Mouse (Mus musculus) neural tube, embryonic 11.5 days (tissue): Measurements from ENCODE around the gene Lyve1. TPM values are rescaled to one million over a fixed set of nuclear protein-coding genes. Genes with fewer than 3 reads are reported as not detected.

Experiments
- ATAC-seq: fragments of 200-750 bp; cut with Nextera tagmentation; 2 replicates; pipeline ENCODE4 v1.8.0; 2017; ENCODE audit warnings: moderate number of reproducible peaks, mild to moderate bottlenecking, moderate TSS enrichment, moderate library complexity; ENCODE audit not compliant: insufficient read depth, low FRiP score, low TSS enrichment
- DNase-seq: peaks from one replicate; pipeline ENCODE4 v3.0.0-alpha.2; 2015; ENCODE audit warnings: low spot score
- H3K27ac ChIP-seq: fragments of 300-500 bp; sonication (generic); 2 replicates; pipeline ENCODE4 v1.5.1; 2014; ENCODE audit warnings: low read depth, mild to moderate bottlenecking, low read length
- H3K27me3 ChIP-seq: fragments of 300-500 bp; sonication (generic); 2 replicates; pipeline ENCODE4 v1.6.1; 2014; ENCODE audit warnings: mild to moderate bottlenecking, low read length, mixed read lengths; ENCODE audit not compliant: control insufficient read depth, insufficient read depth
- H3K36me3 ChIP-seq: fragments of 300-500 bp; sonication (generic); 2 replicates; pipeline ENCODE4 v1.6.1; 2014; ENCODE audit warnings: mild to moderate bottlenecking, low read length, moderate library complexity, mixed read lengths; ENCODE audit not compliant: control insufficient read depth, insufficient read depth
- H3K4me1 ChIP-seq: fragments of 300-500 bp; sonication (generic); 2 replicates; pipeline ENCODE4 v1.6.1; 2014; ENCODE audit warnings: low read length, mixed read lengths; ENCODE audit not compliant: control insufficient read depth, insufficient read depth
- H3K4me2 ChIP-seq: fragments of 300-500 bp; sonication (generic); 2 replicates; pipeline ENCODE4 v1.6.1; 2014; ENCODE audit warnings: low read depth, mild to moderate bottlenecking, moderate library complexity
- H3K4me3 ChIP-seq: fragments of 300-500 bp; sonication (generic); 2 replicates; pipeline ENCODE4 v1.5.1; 2014; ENCODE audit warnings: low read depth, low read length
- H3K9ac ChIP-seq: fragments of 300-500 bp; sonication (generic); 2 replicates; pipeline ENCODE4 v1.6.1; 2014; ENCODE audit warnings: mild to moderate bottlenecking, low read length
- H3K9me3 ChIP-seq: fragments of 300-500 bp; sonication (generic); 2 replicates; pipeline ENCODE4 v1.6.1; 2016; ENCODE audit warnings: low read length; ENCODE audit not compliant: control insufficient read depth
- WGBS: fragments of 180-500 bp; shearing (Covaris S2); extraction: QIAGEN DNeasy Blood & Tissue Kit; methylation state at CpG from one replicate; pipeline ENCODE4 v1.1.7; 2014; 5-methylcytosine and 5-hydroxymethylcytosine counted together
- microRNA-seq: library from miRNA; unstranded; fragments of <30 nt; microRNA quantifications from one replicate; pipeline ENCODE4, GENCODE M21; 2016
- polyA plus RNA-seq: library from polyadenylated mRNA; unstranded; fragments of >200 nt; fragmentation: Nextera tagmentation; extraction: Ambion mirVana; gene quantifications from 2 replicates; pipeline ENCODE4 v1.2.1, GENCODE M21; 2014

Gene Lyve1
- polyA plus RNA-seq, 1 experiment from 2014 or later: 1.6 TPM

- H3K36me3 ChIP-seq: no peaks in the 10 kb centered on the region
- no peak overlapping the region for H3K9ac ChIP-seq
- no peak overlapping the region for H3K27ac ChIP-seq
- no peak overlapping the region for H3K4me3 ChIP-seq
- DNase-seq: no peak
- no peaks in the 10 kb centered on the region for H3K4me1 ChIP-seq
- no peak for ATAC-seq
- no peaks in the 10 kb centered on the region for H3K27me3 ChIP-seq
- WGBS: 91% methylated on average over 18 of the region's 18 CpGs
- H3K4me2 ChIP-seq: no peak overlapping the region
- H3K9me3 ChIP-seq: no peaks in the 10 kb centered on the region
Measured at GRCm38 (mm10) chr7:110809585-110810557, 53.2 kb downstream of the Lyve1 start.

- no peaks in the 10 kb centered on the region for H3K36me3 ChIP-seq
- WGBS: 66% methylated on average over 3 of the region's 3 CpGs
- DNase-seq (no peak), ATAC-seq (no peak)
- no peak overlapping the region for H3K27ac ChIP-seq
- H3K9me3 ChIP-seq: no peaks in the 10 kb centered on the region
- H3K9ac ChIP-seq: no peak overlapping the region
- no peaks in the 10 kb centered on the region for H3K27me3 ChIP-seq
- H3K4me2 ChIP-seq: no peak overlapping the region
- no peaks in the 10 kb centered on the region for H3K4me1 ChIP-seq
- H3K4me3 ChIP-seq: no peak overlapping the region
Measured at GRCm38 (mm10) chr7:110808962-110809361, 54.1 kb downstream of the Lyve1 start.

- H3K4me3 ChIP-seq: no peak overlapping the region
- H3K9ac ChIP-seq: no peak overlapping the region
- H3K27ac ChIP-seq: no peak overlapping the region
- H3K4me2 ChIP-seq: no peak overlapping the region
- no peaks in the 10 kb centered on the region for H3K27me3 ChIP-seq
- ATAC-seq (no peak), DNase-seq (no peak)
- no peaks in the 10 kb centered on the region for H3K36me3 ChIP-seq
- 91% methylated on average over 13 of the region's 13 CpGs for WGBS
- H3K9me3 ChIP-seq: no peaks in the 10 kb centered on the region
- no peaks in the 10 kb centered on the region for H3K4me1 ChIP-seq
Measured at GRCm38 (mm10) chr7:110807460-110808030, 55.5 kb downstream of the Lyve1 start.

- Histone ChIP-seq H3K4me1 (no peaks in the 10 kb centered on the region), H3K9me3 (no peaks in the 10 kb centered on the region), H3K27me3 (no peaks in the 10 kb centered on the region), H3K9ac (no peak overlapping the region), H3K36me3 (no peaks in the 10 kb centered on the region), H3K4me3 (no peak overlapping the region), H3K27ac (no peak overlapping the region), H3K4me2 (no peak overlapping the region)
- ATAC-seq: no peak
- WGBS: 90% methylated on average over 3 of the region's 3 CpGs
- DNase-seq: no peak
Measured at GRCm38 (mm10) chr7:110804266-110804665, 58.8 kb downstream of the Lyve1 start.

- Histone ChIP-seq H3K4me3 (no peak overlapping the region), H3K4me1 (no peaks in the 10 kb centered on the region), H3K9ac (no peak overlapping the region), H3K9me3 (no peaks in the 10 kb centered on the region), H3K27ac (no peak overlapping the region), H3K36me3 (no peaks in the 10 kb centered on the region), H3K27me3 (no peaks in the 10 kb centered on the region), H3K4me2 (no peak overlapping the region)
- ATAC-seq (no peak), DNase-seq (no peak)
- 94% methylated on average over 10 of the region's 10 CpGs for WGBS
Measured at GRCm38 (mm10) chr7:110803131-110803530, 59.9 kb downstream of the Lyve1 start.

- Histone ChIP-seq H3K9ac (no peak overlapping the region), H3K27me3 (no peaks in the 10 kb centered on the region), H3K27ac (no peak overlapping the region), H3K9me3 (no peaks in the 10 kb centered on the region), H3K4me3 (no peak overlapping the region), H3K4me1 (no peaks in the 10 kb centered on the region), H3K4me2 (no peak overlapping the region), H3K36me3 (no peaks in the 10 kb centered on the region)
- 2% methylated on average over 4 of the region's 4 CpGs for WGBS
- DNase-seq: peak; percentile 71
- peak; percentile 62; the same call in 1 of the 2 replicates for ATAC-seq
Measured at GRCm38 (mm10) chr7:110801028-110801427, 62.0 kb downstream of the Lyve1 start.

Small RNAs within 50 kb of the gene (microRNA-seq; reads per million reads assigned to microRNA genes)
- gene Gm47282: not detected

Other genes with a start within 250 kb of the Lyve1 start
- 38.6 and 40.5 TPM in 2 replicates for gene Sbf2, start 248.3 kb downstream of the Lyve1 start, polyA plus RNA-seq
- gene Adm, start 235.6 kb downstream of the Lyve1 start, polyA plus RNA-seq: 2.2 and 3.4 TPM in 2 replicates
- gene Ampd3, start 95.0 kb downstream of the Lyve1 start, polyA plus RNA-seq: 1.5 TPM in 2 replicates
- gene Rnf141, start 18.8 kb downstream of the Lyve1 start, polyA plus RNA-seq: 30.8 and 31.3 TPM in 2 replicates
- 1.9 and 2.8 TPM in 2 replicates for gene Mrvi1, start 119.2 kb upstream of the Lyve1 start, polyA plus RNA-seq
- gene Ctr9, start 165.7 kb upstream of the Lyve1 start, polyA plus RNA-seq: 90.6 and 99.7 TPM in 2 replicates
- gene Eif4g2, start 219.8 kb upstream of the Lyve1 start, polyA plus RNA-seq: 2,074 and 2,084 TPM in 2 replicates